In the genomic region with DNA sequence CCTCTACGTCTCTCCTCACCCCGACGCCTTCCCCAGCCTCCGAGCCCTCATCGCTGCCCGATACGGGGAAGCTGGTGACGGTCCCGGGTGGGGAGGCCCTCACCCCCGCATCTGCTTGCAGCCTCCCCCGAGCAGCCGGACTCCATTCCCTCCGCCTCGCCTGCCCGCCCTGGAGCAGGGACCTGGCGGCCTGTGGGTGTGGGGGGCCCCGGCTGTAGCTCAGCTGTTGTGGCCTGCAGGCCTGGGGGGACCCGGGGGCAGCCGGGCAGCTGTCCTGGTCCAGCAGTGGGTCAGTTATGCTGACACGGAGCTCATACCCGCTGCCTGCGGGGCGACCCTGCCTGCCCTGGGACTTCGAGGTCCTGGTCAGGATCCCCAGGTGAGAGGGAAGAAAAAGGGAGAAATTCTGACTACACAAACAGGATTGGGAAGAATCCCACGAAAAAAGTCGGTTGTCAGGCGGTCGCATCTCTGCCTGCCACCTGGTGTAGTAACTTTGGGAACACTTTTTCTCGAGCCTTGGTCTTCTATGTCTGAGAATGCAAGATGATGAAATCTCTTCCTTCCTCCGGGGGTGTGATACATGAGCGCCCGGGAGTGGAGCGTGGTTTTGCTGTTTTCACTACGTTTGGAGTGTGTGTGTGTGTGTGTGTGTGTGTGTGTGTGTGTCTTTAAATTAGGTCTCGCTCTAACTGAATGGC, we compare ENCODE assay signal across 1 mouse cellular context.
TF ChIP-seq lines count a peak whose summit lies in the region.

No protein-coding gene starts in this region.

TF ChIP-seq in CH12.LX, 34 proteins besides CTCF, POLR2A, EP300 and RAD21:
- TF ChIP-seq MXI1 (IDR thresholded peaks at IDR 0.05; ENCODE audit: low read depth, low read length), result peak; percentile 51; the same call in 1 of the 2 replicates
- no peak for TF ChIP-seq ETS1 (conservative IDR thresholded peaks at IDR 0.05; ENCODE audit: low read depth, low read length)
- TF ChIP-seq ZNF384 (IDR thresholded peaks at IDR 0.05; ENCODE audit: low read depth, low read length), result no peak
- TF ChIP-seq BHLHE40 (IDR thresholded peaks at IDR 0.05; ENCODE audit: low read depth, low read length), result peak; percentile 30; the same call in 1 of the 2 replicates
- TF ChIP-seq NRF1 (IDR thresholded peaks at IDR 0.05; ENCODE audit: low read depth, low read length), result no peak
- TF ChIP-seq USF1 (IDR thresholded peaks at IDR 0.05; ENCODE audit: low read depth, low read length), result no peak
- TF ChIP-seq SMC3 (IDR thresholded peaks at IDR 0.05; ENCODE audit: low read depth, low read length), result no peak
- TF ChIP-seq TBP (conservative IDR thresholded peaks at IDR 0.05; ENCODE audit: low read depth, low read length), result 0 out of 2 replicates have a peak, but pooled peaks have one; percentile 25
- no peak for TF ChIP-seq ZKSCAN1 (IDR thresholded peaks at IDR 0.05; ENCODE audit: borderline replicate concordance, low read depth, low read length)
- TF ChIP-seq MAZ (IDR thresholded peaks at IDR 0.05; ENCODE audit: low read depth, low read length), result no peak
- no peak for TF ChIP-seq HCFC1 (IDR thresholded peaks at IDR 0.05; ENCODE audit: low read depth, low read length)
- no peak for TF ChIP-seq ELF1 (IDR thresholded peaks at IDR 0.05; ENCODE audit: low read depth, low read length)
- TF ChIP-seq JUND (conservative IDR thresholded peaks at IDR 0.05; ENCODE audit: low read depth, low read length), result no peak
- TF ChIP-seq E2F4 (IDR thresholded peaks at IDR 0.05; ENCODE audit: insufficient replicate concordance, low read depth, low read length), result no peak
- TF ChIP-seq MEF2A (IDR thresholded peaks at IDR 0.05; ENCODE audit: borderline replicate concordance, low read depth, low read length), result no peak
- TF ChIP-seq PAX5 (IDR thresholded peaks at IDR 0.05; ENCODE audit: low read length), result no peak
- no peak for TF ChIP-seq JUN (IDR thresholded peaks at IDR 0.05; ENCODE audit: insufficient read depth, low read depth, low read length)
- TF ChIP-seq GABPA (IDR thresholded peaks at IDR 0.05; ENCODE audit: insufficient replicate concordance, low read depth, low read length), result no peak
- TF ChIP-seq MAX (IDR thresholded peaks at IDR 0.05; ENCODE audit: low read length), result peak; percentile 62; the same call in 1 of the 2 replicates
- TF ChIP-seq UBTF (IDR thresholded peaks at IDR 0.05; ENCODE audit: low read depth, low read length), result 0 out of 2 replicates have a peak, but pooled peaks have one; percentile 17
- peak; percentile 56 for TF ChIP-seq ZMIZ1 (IDR thresholded peaks at IDR 0.05; ENCODE audit: low read depth, low read length)
- TF ChIP-seq TCF12 (IDR thresholded peaks at IDR 0.05; ENCODE audit: low read depth, low read length), result peak; percentile 36; the same call in 1 of the 2 replicates
- peak; percentile 22; the same call in 1 of the 2 replicates for TF ChIP-seq SIN3A (IDR thresholded peaks at IDR 0.05; ENCODE audit: low read length)
- TF ChIP-seq MAFK (IDR thresholded peaks at IDR 0.05; ENCODE audit: insufficient replicate concordance, low read length), result no peak
- peak; percentile 80; the same call in 1 of the 2 replicates for TF ChIP-seq CHD1 (IDR thresholded peaks at IDR 0.05; ENCODE audit: low read depth, low read length)
- no peak for TF ChIP-seq POLR2AphosphoS2 (IDR thresholded peaks at IDR 0.05; ENCODE audit: low read depth, low read length)
- 0 out of 2 replicates have a peak, but pooled peaks have one; percentile 13 for TF ChIP-seq RCOR1 (conservative IDR thresholded peaks at IDR 0.05; ENCODE audit: low read depth, low read length)
- no peak for TF ChIP-seq USF2 (conservative IDR thresholded peaks at IDR 0.05; ENCODE audit: low read depth, low read length)
- TF ChIP-seq MYC (IDR thresholded peaks at IDR 0.05; ENCODE audit: low read depth, low read length), result peak; percentile 79
- TF ChIP-seq CHD2 (IDR thresholded peaks at IDR 0.05; ENCODE audit: low read length), result no peak
- no peak for TF ChIP-seq NELFE (IDR thresholded peaks at IDR 0.05; ENCODE audit: low read depth, low read length)
- TF ChIP-seq KAT2A (IDR thresholded peaks at IDR 0.05; ENCODE audit: insufficient replicate concordance, low read length), result 0 out of 2 replicates have a peak, but pooled peaks have one; percentile 37
- no peak for TF ChIP-seq ZC3H11A (IDR thresholded peaks at IDR 0.05; ENCODE audit: low read depth, low read length)
- 0 out of 2 replicates have a peak, but pooled peaks have one; percentile 37 for TF ChIP-seq IRF4 (IDR thresholded peaks at IDR 0.05; ENCODE audit: low read depth, low read length)
